Mouse (Mus musculus): ENCODE measurements around the gene Gga3. TPM values are rescaled to one million over a fixed set of nuclear protein-coding genes. Genes with fewer than 3 reads are reported as not detected.
A peak's percentile ranks its signal among the peaks of the same experiment; 100 is the strongest.

The Gga3 gene
- total RNA-seq, 2 experiments from 2014 or later, result 12.3 to 18.4 TPM

DNA sequence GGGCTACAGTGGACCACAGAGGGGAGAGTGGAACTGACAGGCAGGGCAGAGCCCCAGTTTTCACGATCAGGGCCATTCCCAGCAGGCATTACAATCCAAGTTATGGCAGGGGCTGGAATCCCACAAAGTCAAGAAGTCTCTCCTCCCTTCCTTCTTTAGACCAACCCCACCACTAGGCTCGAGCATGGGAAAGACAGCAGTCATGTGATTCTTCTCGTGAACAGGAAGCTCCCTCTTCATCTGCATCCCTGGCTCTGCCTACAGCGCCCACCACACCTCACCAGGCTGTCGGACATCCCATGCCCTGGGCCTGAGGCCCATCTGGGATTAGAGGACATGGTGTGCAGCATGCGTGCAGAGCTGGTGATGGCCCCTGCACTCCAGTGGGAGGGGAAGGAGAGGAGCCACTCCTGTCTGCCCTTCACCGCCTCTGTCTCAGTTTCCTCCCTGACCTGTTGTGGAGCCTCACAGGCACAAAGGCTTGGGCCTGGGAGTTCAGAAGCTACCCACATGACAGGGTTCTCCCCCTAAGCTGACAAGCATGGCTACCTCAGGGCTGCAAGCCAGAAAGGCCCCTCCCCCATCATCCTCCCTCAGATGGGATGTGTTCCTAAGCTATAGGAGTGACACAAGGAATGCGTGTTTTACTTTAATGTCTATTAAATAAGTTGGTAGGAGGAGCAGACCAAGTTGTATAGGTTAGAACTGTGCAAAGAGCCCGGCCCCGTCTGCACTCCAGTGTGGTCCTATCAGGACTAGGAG, 10.7 kb upstream of the Gga3 start:
- no peak for ATAC-seq (replicated peaks; ENCODE audit: low FRiP score, poor library complexity, severe bottlenecking)

- peak; percentile 59 for ATAC-seq (replicated peaks; ENCODE audit: low FRiP score, poor library complexity, severe bottlenecking)
Observed at GRCm38 (mm10) chr11:115613138-115613945, 9.5 kb upstream of the Gga3 start.

- ATAC-seq (replicated peaks; ENCODE audit: low FRiP score, poor library complexity, severe bottlenecking), result peak; percentile 86
Observed at GRCm38 (mm10) chr11:115612410-115613137, 8.7 kb upstream of the Gga3 start, which contains the start of gene Mif4gd. Gene Mif4gd (minus strand): TSS chr11:115612969.

DNA sequence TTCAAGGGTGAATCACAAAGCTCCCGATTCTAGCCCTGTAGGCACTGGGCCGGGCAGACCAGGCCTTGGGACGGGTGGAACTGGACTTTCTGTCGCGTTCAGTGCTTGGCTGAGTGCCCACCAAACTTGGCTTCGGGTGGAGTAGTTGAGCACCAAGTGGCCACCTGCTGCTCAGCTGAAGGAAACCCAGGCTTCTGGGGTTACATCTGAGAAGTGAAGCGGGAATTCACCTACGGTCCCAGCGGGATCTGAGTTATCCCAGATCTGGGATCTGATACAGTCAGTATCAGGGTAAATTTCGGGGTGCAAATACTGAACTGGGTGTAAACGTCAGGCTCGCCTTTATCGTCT, 8.2 kb upstream of the Gga3 start:
- ATAC-seq (replicated peaks; ENCODE audit: low FRiP score, poor library complexity, severe bottlenecking), result peak; percentile 70

DNA sequence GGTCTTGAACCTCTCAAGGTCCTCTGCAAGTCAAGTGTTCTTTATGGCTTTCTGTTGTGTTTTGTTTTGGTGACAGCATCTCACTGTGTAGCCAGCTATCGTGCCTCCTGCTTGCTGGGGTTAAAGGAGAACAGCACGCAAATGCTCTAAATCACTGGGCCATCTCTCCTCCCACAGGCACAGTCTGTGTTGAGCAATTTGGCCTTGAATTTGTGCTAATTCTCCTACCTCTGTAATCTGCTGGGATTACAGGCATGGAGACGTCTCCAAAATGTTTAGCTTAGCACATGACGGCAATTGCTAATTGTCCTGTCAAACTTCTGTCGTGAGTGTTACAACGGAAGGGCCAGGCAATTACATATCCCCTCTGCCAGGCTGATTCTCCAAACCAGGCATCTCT, 7.3 kb upstream of the Gga3 start:
- ATAC-seq (replicated peaks; ENCODE audit: low FRiP score, poor library complexity, severe bottlenecking), result no peak

DNA sequence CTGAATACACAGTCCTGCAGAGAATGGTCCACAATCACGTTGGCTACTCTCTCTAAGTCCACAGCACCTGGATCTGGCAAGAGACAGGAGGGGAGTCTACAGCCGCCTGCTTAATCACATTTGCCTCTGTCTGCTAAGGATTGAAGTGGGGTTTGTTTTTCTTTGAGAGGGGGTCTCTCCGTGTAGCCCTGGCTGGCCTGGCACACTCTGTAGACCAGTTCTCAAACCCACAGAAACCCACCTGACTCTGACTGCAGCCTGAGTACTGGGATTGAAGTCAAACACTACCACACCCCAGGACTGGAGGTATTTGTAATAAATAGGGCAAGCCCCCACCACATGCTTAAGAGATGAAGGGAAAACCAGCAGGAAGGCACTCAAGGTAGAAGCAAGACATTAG, 5.7 kb upstream of the Gga3 start:
- no peak for ATAC-seq (replicated peaks; ENCODE audit: low FRiP score, poor library complexity, severe bottlenecking)

DNA sequence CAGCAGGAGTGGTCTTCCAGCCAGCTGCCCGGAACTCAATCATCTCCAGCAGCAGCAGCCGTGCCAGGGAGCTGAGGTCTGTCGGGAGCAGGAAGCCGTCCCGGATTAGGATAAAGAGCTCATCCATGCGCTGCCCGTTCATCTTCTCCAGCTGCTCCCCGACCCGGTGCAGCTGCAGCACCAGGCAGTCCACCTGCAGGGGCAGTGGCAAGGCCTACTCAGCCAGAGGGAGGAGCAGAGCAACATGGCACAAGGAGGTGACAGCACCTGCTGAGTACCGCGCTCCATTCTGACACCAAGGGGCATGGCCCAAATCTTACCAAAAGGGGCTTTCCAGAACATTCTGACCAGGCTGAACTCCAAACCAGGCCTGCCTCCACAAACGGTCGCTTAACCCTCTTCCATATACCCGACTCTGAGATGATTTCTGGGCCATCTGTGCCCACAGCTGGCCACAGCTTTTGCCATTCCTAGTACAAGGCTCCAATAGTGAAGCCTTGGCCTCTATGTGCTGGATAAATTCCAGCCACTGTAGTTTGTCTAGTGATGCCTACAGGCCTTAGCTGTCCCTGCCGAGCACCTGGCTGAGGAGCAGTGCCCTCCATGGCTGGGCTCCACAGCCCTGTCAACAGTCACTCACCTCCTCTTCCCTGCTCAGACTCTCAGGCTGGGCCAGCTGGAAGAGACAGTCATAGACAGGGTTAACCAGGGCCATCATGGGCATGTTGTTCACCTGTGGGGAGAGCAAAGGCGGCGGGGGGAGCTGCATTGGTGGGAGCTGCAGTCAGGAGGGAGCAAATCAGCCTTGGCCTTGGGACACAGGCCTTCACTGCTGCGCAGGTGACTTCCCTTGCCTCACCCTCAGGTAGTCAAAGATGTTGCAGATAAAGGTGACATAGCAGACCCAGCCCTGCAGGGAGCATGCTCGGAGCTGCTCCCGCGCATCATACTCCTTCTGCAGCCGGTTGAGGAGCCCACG, 4.9 kb upstream of the Gga3 start:
- no peak for ATAC-seq (replicated peaks; ENCODE audit: low FRiP score, poor library complexity, severe bottlenecking)

DNA sequence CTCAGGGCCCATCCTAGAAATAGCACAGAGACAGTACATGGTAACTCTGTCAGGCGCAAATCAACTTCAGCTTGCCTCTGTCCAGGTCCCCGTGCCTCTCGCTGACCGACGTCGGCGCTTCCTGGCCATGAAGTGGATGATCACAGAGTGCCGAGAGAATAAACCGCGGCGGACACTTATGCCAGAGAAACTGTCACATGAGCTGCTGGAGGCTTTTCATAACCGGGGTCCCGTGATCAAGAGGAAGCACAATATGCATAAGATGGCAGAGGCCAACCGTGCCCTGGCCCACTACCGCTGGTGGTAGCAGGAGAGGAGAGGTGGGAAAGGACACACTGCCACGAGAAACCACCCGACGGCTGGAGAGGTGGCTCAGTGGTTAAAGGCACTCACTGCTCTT, 2.9 kb upstream of the Gga3 start:
- ATAC-seq (replicated peaks; ENCODE audit: low FRiP score, poor library complexity, severe bottlenecking), result no peak

GRCm38 (mm10) chr11:115604304-115604696, 449 bp upstream of the Gga3 start:
- ATAC-seq (replicated peaks; ENCODE audit: low FRiP score, poor library complexity, severe bottlenecking), result peak; percentile 29

DNA sequence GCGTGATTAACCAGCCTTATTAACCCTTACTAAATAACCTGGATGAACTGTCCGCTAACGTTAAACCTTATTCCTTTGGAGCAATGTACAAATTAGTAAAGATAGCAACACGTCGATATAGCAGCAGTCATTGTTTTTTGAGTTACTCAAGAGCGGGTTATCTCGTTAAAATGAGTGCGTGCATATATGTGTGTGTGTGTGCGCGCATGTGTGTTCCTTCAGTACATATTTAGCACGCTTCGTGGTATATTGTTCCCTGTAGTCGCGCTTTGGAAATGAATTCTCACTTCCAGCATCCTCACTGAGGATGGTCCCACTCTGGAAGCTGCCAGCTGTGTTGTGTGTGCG, 749 bp downstream of the Gga3 start:
- peak; percentile 5 for ATAC-seq (replicated peaks; ENCODE audit: low FRiP score, poor library complexity, severe bottlenecking)

- no peak for ATAC-seq (replicated peaks; ENCODE audit: low FRiP score, poor library complexity, severe bottlenecking)
Observed at GRCm38 (mm10) chr11:115601174-115601573, 2.7 kb downstream of the Gga3 start.

DNA sequence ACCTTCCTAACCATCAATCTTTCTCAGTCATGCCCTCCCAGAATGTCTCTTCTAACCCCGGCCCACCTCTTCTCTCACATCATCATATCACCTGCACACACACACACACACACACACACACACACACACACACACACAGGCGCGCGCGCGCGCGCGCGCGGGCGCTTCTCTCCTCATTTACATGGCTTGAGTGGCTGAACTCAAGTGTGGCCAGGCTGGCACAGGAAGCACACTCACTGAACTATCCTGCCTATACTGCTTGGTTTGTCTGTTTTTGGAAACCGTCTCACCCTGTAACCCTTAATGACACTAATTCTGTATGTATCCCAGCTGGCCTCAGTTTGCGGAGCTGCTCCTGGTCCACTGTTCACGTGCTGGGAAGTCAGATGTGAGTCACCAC, 3.1 kb downstream of the Gga3 start:
- no peak for ATAC-seq (replicated peaks; ENCODE audit: low FRiP score, poor library complexity, severe bottlenecking)

DNA sequence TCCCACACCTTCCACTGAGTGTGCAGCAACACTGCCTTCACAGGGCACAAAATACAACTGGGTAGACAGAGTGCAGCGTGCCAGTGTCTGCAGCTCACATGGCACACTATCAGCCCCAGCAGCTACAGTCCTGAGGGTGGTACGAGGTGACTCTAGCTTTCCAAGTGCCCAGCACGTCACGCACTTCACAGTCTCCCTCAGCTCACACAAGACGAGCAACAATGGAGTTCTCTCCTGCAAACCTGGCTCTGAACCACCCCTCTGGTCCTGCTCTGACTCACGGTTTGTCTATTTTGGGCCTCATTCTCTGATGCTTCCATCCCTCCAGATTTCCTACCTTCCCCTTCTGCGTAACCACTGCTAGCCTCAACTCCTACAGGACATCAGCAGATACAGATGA, 4.1 kb downstream of the Gga3 start:
- ATAC-seq (replicated peaks; ENCODE audit: low FRiP score, poor library complexity, severe bottlenecking), result no peak

- no peak for ATAC-seq (replicated peaks; ENCODE audit: low FRiP score, poor library complexity, severe bottlenecking)
Observed at GRCm38 (mm10) chr11:115598309-115598708, 5.5 kb downstream of the Gga3 start.

GRCm38 (mm10) chr11:115595209-115595608, 8.6 kb downstream of the Gga3 start:
- no peak for ATAC-seq (replicated peaks; ENCODE audit: low FRiP score, poor library complexity, severe bottlenecking)

DNA sequence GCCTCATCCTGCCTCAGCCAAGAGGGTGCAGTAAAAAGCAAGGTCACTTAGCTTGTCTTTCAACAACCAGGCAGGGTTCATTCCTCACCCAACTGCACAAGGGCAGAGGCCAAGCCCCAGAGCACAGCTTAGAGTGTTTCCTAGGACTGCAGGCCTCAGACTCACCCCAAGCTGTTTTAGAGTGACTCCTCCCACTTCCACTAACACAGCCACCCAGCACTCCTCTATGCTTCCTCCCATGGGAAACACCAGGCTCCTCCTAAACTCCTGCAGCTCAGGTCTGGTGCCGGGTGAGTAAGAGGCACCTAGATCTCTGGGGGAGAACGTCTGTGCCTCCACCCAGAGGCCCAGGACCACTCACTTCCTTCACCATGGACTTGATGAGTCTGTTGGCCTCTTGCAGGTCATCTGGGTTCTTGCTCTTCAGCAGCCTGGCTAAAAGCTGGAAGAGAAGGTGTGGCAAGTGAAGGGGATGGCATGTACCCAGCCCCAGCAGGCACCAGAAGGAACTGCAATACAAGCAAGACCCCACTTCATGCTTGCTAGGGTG, 13.2 kb downstream of the Gga3 start:
- ATAC-seq (replicated peaks; ENCODE audit: low FRiP score, poor library complexity, severe bottlenecking), result no peak

GRCm38 (mm10) chr11:115587984-115588383, 15.9 kb downstream of the Gga3 start:
- ATAC-seq (replicated peaks; ENCODE audit: low FRiP score, poor library complexity, severe bottlenecking), result no peak

GRCm38 (mm10) chr11:115586403-115586802, 17.4 kb downstream of the Gga3 start:
- no peak for ATAC-seq (replicated peaks; ENCODE audit: low FRiP score, poor library complexity, severe bottlenecking)

DNA sequence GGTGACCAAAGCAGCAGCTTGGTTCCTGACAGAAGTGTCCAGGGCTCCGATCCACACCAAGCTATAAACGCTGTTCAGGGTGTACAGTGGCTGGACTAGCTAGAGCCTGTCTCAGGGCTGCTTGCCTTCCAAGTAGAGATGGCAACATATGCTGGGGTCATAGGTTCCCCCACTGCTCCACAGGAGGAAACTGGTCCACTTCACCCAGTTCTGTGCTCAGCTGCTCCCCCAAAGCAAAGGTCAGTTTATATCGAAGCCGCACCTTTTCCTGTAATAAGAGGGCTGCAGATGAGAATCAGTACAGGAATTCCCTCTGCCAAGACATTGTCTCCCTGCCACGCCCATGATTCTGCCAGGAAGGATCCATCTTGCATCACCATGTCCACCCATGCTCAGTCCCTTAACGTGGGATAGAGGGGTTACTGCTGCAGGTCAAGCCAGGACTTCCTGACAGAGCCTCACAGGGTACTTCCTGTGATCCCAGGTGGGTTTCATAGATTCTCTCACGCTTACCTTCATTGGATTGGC, 18.2 kb downstream of the Gga3 start:
- no peak for ATAC-seq (replicated peaks; ENCODE audit: low FRiP score, poor library complexity, severe bottlenecking)

Data from erythroblast, adult 5-6 weeks (primary cell).